Mouse (Mus musculus) T-helper 2 cell (primary cell): ENCODE measurements around the gene Morn3.
"Not testable (repeated sequence)": the region's sequence is repeated elsewhere in the genome, so short reads cannot be mapped to it uniquely, and the experiment has no call there.

Experiments used
- in situ Hi-C: fragments of 300-600 bp; cut with MboI, MseI; formaldehyde crosslinking; loops from one replicate; pipeline ENCODE4 v1.15.1; 2025; ENCODE audit warnings: high pct_unique_total_duplicates

The Morn3 gene

DNA sequence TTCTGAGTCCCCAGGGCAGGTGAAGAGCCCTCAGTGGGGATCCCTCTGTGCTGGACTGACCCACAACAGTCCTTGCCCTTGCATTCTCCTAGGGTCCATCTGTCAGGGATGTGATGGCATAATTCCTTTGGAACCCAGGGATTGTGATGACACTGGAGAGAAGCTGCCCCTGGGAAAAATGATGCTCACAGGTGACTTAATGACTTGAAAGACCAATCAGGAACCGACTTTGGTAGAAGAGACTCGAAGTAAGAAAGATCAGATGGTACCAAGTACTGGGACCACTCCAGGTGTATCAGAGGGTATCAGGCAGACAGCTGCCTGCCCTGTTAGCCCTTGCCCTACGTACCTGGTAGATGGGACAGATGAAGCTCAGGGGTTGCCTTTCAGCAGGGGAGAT lies at the start of gene Morn3:
TSS of gene Morn3 (minus strand) at position 101 of the 400 bp plus-strand sequence.
- in situ Hi-C loops: no loop called here

DNA sequence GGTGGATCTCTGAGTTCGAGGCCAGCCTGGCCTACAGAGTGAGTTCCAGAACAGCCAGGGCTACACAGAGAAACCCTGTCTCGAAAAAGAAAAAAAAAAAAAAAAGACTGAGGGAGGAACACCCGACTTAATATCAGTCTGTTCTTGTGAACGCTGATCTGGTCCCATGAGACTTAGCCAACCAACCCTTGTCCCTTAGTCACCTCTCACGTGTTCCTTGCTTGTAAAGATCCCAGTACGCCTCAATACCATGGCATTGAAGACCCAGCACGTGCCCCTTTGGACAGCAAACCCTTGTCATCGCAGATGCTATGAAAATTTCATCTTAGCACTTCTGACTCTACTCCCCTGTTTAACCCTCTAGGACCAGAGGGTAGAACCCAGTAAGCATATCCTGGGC lies 49.5 kb upstream of the Morn3 start:
- in situ Hi-C loops: no loop called here

DNA sequence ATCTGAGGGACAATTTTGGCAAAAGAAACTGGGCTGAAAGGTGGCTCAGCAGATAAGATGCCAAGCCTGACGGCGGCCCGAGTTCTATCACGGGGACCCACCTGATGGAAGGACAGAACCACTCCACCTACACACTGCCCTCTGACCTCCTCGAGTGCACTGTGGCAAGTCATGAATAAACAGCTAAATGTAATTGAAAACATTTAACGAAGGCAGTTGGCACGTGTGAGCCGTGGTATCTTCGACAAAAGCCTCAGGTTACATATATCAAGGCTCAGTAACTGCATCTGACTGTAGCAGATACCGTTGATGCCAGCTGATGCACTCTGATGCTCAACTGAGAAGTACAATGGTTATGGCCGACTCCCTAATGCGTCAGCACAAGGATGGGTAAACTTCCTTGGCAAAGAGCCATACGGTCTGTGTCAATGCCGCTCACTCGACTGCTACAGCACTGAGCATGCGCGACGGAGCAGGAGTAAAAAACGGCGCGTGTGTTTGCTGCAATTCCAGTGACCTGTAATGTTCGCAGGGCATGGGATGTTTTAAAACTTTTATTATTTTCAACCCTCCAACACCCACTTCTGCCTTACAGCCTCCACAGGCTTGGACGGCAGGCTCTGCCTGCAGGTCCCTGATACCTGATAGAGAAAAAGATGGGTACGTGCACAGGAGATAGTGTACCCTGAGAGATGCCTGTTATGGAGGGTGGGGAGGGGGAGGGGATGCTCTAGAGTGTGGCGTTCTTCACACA lies 47.6 kb upstream of the Morn3 start:
- in situ Hi-C loops: no loop called here

DNA sequence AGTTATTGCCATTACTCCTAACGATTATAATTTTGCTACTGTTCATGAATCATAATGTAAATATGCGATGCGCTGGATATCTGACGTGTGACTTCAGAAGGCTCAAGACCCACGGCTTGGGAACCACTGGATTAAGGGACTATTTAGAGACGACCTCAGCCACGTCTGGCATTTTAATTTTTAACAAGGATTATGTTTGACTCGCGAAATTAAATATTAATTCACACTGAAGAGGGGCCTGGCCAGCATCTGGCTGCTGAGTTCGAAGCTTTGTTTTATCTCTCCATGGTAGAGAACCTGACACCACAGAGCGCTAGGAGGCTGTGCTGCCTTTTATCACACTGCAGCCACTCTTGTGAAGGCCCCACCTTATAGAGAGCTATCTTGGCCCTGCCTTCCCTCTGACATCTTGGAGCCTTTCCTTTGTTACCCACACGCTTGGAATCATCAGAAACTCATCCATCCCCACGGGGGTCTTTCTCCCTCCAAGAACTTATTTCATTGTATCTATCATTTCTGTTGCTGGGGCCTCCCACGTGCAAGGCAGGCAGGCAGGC lies 46.3 kb upstream of the Morn3 start:
- in situ Hi-C loops: no loop called here

DNA sequence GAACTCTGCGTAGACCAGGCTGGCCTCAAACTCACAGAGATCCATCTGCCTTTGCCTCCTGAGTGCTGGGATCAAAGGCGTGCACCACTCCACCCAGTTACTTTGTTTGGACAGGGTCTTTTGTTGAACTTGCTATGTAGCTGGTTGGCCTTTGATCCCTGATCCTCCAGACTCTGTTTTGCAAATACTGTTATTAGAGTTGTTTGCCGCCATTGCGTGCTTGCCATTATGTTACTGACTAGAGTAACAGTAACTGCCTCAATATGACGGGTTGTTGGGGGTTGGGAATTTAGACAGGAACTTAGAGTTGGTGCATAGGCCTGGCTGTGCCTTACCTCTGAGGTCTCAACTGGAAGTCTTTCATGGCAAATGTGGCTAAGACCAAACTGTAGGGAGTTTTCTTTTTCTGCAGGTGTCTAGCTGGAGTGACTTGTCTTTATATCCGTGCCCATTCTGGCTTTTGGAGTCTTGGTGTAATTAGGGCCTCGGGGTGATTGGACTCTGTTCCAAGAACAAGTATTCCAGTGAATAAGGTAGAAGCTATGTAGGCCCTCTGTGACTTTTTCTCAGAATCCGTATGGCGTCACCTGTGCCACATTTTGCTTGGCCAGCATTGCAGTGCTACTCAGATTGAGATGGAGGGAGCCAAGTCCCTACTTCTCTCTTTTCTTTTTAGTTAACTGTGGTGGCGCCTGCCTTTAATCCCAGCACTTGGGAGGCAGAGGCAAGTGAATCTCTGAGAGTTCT lies 43.9 kb upstream of the Morn3 start:
- in situ Hi-C loops: no loop called here

DNA sequence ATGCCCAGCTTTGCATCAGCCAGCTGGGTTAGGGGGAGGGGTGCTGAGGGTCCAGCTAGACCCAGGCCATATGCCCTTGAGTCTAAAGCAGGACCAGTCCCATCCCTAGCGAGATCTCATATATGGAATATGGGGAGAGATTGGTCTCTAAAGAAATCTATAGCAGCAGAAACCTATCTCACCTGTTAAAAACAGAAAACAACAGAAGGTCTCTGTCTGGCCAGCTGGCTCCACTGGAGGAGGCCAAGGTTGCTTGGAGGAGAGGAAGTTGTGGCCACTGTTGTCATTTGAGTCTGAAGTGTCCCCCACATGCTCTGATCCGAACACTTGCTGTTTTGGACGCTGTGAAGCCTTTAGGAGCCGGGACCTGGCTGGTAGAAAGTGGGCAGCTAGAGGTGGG lies 42.0 kb upstream of the Morn3 start:
- in situ Hi-C loops: no loop called here

DNA sequence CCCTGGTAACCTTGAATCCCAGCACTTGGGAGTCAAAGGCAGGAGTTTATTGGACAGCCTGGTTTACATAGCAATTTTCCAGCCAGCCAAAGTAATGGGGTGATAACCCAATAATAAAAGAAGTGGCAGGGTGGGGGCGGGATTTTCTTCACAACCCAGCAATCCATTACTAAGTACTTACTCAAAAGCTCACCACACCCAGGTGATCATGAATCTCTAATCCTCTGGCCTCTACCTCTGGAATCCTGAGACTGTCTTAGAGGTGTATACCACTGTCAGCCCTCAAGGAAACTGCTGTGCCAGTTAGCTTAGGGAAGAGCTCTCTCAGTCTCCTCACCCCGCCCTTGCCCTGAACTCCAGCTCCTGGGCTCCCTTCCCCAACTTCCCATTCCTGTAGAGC lies 39.7 kb upstream of the Morn3 start:
- in situ Hi-C loops: no loop called here

DNA sequence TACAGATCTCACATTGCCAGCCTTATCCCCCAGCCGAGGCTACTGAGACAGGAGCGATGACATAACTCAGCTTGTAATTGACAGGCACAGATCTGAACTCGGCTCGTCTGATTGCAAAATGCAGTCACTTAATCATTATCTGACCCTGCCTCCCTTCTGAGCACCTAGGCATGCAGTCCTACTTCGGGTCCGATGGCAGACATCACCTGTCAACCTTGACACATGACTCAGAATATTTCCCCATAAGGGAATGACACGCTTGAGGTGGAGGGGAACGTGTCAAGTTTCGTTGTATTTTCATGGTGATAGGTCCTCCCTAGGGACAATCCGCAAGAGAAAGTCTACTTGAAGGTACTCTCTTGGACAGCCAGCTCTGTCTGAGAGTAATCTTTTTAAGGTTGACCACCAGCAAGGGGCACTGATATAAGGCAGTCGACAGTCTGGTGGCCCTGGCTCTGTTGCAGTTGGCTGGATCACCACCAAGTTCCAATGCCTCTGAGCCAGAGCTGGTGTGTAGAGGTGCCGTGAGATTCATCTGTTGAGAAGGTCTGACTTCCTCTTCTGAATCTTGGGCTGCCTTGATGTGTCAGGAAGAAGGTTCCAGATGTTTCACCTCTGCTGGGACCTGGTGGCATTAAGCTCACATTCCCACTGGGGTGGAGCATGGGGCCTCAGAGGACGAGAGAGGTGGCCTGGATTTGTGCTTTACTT lies 36.7 kb upstream of the Morn3 start:
- in situ Hi-C loops: no loop called here

DNA sequence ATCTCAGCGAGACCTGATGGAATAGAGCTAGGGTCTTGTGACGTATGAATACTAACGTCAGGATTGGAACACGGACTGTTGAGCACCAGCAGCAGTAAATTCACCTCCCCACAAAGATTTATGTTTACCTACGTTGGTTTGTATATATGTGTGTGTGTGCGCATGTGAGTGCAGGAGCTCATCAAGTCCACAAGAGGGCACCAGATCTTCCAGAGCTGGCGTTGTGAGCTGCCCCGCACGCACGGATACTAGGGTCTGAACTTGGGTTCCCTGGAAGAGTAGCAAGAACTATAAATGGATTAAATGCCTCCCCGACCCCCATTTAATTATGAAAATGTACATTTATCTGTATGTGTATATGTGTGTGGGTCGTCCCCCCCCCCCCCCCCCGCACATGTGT lies 33.7 kb upstream of the Morn3 start:
- in situ Hi-C loops: no loop called here

DNA sequence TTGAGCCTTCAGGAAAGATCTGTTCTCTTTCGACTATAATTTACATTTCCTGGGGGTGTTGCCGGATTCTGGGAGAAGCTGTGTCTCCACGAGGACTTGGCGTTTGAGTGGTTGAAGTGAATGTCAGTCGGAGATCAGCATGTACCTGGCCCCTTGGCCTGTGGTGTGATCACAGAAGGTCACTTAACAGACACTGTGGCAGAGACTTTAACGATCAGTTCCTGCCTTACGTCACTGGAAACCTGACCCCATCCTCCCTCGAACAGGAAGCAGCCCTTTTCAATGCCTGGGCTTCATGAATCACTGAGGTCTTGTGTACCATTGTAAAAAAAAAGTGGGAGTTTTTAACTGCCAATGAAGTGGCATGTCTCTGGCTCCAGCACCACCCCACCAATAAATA lies 33.2 kb upstream of the Morn3 start:
- in situ Hi-C loops: no loop called here

DNA sequence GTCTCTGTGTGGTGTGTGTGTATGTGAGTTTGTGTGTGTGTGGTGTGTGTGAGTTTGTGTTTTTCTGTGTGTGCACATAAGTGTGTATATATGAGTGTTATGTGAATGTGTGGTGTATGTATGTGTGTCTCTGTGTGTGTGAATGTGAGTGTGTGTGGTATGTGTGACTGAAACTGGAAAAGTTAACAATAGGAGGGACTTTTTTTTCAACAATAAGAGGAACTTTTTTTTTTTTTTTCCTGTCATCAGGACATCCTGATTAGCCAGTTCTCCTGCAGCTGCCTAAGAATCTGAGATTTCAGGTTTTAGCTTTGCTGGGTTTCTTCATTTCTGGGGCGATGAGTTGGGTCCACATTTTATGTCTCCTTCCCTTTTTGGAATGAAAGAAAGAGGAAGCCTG lies 32.8 kb upstream of the Morn3 start:
- in situ Hi-C loops: loop anchor here (5.0 to 10.0 kb wide), 2 partner anchors 73 to 1095 kb away; no protein-coding TSS in a partner anchor

DNA sequence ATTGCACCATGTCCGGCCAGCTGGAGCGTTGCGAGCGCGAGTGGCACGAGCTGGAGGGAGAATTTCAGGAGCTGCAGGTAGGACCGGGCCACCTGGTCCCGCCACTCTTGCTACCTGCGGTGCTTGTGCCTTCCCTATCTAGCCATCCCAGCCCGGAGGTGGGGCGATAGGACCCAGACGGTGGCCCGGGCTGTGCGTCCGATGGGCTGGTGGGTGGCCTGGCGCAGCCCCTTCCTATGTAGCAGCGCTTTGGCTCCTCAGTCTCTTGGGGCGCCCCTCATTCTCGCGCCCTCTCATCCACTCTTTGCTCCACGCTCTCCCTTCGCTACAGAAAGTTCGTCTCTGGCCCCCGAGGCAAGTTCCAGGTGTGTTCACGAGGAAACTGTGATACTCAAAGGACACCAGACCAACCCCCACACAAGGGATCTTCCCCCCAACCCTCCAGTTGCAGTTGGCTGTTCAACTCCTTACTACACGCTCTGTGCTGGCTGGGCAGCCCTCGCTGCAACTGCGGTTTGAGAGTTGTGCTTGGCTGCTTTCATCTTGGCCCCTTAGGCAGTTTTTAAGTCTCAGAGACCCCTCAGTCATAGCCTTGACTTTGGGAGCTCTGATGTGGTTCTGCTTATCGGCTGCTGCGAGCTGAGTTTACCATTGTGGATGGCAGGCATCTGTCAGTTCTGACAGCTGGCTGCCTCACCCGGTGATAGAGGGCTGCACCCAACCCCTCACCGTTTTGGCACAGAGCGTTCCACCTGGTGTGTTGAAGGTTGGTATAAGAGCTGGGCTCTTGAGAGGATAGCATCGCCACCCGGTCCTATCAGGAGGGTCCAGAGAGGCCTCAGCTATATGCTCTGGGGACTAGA lies 29.8 kb upstream of the Morn3 start:
- in situ Hi-C loops: loop anchor here (5.0 to 10.0 kb wide), 2 partner anchors 76 to 1098 kb away; no protein-coding TSS in a partner anchor

DNA sequence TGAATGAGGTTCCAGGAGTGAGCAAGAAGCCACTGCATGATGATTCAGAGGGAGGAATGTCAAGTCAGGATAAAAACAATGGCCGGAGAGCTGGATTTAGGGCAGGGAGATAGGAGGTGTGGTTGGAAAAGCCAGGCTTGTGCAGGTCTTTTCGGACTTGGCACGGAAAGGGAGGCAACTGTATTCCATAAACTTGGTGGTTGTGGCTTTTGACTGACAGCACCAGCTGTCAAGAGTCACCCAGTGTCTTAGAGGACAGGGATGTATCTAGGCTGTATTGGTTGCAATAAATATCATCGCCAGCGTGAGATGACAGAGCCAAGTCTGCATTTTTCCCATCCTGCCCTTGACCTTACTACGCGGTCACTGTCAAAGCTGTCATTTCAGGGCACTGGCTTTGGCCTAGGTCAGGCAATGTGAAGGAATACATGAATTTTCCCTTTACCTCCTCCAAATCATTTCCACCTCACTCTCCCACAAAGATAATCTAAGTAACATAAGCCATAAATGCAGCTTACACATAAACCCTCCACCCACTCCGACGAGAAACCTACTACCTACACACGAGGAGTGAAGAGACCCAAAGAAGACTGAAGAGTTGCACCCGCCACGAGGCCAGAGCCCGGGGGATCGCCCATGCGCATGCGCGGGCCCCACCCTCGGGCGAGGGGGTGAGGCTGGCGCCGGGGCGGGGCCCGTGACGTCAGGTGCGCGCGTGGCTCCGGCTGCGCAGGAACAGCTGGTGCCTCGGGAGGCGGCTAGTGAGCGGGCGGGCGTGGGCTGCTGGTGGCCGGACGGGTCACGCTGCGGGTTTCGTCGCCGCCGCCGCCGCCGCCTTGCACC lies 29.0 kb upstream of the Morn3 start:
- in situ Hi-C loops: loop anchor here (5.0 to 10.0 kb wide), 2 partner anchors 77 to 1099 kb away; no protein-coding TSS in a partner anchor

DNA sequence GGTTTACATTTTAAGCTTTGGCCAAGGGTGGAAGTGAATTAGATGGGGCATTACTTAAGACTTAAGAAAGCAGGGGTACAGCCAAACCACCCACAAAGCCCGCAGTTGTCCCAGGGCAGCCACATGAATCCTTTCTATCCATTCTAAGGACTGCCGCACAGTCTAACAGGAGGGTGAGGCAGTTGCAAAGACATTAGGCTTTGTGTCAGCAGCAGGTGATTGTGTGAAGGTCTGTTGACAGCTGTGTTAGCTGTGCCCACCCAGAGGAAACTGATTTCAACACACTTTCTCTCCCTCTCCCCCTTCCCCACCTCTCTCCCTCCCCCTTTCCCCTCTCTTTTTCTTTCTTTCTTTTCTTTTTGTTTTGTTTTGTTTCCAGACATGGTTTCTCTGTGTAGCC lies 21.9 kb upstream of the Morn3 start:
- in situ Hi-C loops: loop anchor here (5.0 kb wide), 1 partner anchor 44 kb away; no protein-coding TSS in a partner anchor

DNA sequence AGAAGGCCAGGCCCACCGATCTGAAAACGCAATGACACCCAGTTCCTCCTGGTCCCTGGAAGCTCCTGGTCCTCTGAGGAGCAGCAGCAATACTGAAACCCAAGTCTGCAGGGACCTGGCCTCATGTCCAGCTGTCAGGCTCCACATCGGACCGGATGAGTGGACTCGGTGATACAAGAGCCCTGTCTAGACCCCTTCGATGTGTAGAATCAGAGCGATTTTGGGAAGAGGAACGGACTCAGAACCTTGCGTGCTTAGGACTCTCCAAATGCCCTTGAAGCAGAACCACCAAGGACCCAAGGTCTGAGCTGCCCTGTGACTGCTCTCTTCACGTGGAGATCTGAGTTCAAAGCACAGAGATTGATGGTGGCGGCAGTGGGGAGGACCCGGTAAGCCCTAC lies 21.3 kb upstream of the Morn3 start, which contains the start of gene Tmem120b:
TSS of gene Tmem120b (plus strand) at position 301 of the 400 bp plus-strand sequence.
- in situ Hi-C loops: loop anchor here (5.0 kb wide), 1 partner anchor 44 kb away; no protein-coding TSS in a partner anchor

DNA sequence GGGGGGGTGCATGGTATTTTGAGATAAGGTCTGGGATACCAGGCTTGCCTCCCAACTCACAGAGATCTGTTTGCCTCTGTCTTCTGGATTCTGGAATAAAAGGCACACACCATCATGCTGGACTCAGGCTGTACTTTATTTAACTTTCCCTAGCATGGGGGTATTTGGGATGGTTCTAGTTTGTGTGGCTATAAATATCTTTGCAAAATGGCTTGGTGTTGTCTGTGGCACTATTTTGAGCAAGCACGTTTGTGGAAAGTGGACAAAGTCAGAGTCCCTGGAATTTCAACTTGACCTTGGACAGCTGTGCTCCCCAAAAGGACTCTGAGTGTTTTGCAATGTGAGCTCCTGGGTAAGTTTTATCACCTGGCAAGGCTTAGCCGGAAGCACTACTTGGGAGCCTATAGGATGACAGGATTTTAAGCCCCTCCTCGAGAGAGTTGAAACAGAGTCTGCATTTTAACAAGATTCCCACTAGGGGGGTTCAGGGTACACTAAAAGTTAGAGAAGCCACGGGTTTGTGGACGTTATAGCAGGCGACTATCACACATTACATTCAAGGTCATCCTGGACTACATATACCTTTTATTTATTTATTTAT lies 20.7 kb upstream of the Morn3 start:
- in situ Hi-C loops: loop anchor here (5.0 kb wide), 1 partner anchor 45 kb away; no protein-coding TSS in a partner anchor

DNA sequence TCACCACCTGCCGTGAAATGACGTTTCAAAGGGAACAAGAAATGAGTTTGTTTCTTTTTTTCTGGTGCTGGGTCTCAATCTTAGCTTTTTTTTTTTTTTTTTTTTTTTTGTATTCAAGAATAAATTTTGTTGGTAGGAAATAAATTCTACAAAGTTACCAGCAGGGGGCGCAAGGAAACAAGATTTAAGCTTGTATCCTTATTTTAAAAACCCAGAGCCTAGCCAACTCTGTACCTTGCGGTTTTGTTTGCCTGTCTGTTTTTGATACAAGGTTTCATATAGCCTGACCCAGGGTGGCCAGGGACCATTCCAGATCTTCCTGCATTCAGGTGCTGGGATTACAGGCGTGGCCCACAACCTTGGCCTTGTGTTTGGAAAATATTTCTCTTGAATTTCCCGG lies 17.4 kb upstream of the Morn3 start:
- in situ Hi-C loops: no loop called here

DNA sequence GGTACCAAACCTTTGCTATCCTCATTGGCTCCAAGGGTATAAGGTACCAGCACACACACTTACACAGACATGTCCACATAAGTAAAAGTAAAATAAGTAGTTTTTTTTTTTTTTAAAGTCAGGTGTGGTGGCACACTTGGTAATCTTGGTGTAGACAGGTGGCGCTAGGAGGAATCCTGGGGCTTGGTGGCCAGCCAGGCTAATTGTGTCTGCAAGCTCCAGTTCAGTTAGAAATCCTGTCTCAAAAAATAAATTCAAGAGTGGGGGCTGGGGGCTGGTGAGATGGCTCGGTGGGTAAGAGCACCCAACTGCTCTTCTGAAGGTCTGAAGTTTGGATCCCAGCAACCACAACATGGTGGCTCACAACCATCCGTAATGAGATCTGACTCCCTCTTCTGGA lies 16.3 kb upstream of the Morn3 start:
- in situ Hi-C loops: no loop called here

DNA sequence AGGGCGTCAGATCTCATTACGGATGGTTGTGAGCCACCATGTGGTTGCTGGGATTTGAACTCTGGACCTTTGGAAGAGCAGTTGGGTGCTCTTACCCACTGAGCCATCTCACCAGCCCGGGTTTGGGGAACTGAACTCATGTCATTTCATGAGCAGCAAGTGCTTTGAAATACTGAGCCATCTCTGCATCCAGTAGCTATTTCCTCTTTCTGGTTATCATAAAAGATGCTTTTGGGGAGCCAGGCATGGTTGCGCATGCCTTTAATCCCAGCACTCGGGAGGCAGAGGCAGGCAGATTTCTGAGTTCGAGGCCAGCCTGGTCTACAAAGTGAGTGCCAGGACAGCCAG lies 14.6 kb upstream of the Morn3 start:
- in situ Hi-C loops: not testable (repeated sequence)
